Mouse (Mus musculus) embryonic facial prominence, embryonic 13.5 days (tissue): ENCODE results near the gene Efs. TPM values are rescaled to one million over a fixed set of nuclear protein-coding genes. Genes with fewer than 3 reads are reported as not detected.

Experiments
- ATAC-seq: fragments of 200-750 bp; cut with Nextera tagmentation; 2 replicates; pipeline ENCODE4 v1.8.0; 2017; ENCODE audit warnings: low read depth; ENCODE audit not compliant: insufficient number of reproducible peaks, insufficient read depth, low FRiP score, low TSS enrichment
- H3K27ac ChIP-seq: fragments of 300-500 bp; sonication (generic); 2 replicates; pipeline ENCODE4 v1.5.1; 2015; ENCODE audit warnings: moderate library complexity, mild to moderate bottlenecking, inconsistent platforms
- H3K27me3 ChIP-seq: fragments of 300-500 bp; sonication (generic); 2 replicates; pipeline ENCODE4 v1.6.1; 2015; ENCODE audit warnings: mild to moderate bottlenecking, inconsistent platforms
- H3K36me3 ChIP-seq: fragments of 300-500 bp; sonication (generic); 2 replicates; pipeline ENCODE4 v1.6.1; 2015; ENCODE audit warnings: mild to moderate bottlenecking, inconsistent platforms
- H3K4me1 ChIP-seq: fragments of 300-500 bp; sonication (generic); 2 replicates; pipeline ENCODE4 v1.6.1; 2015; ENCODE audit warnings: inconsistent platforms
- H3K4me2 ChIP-seq: fragments of 300-500 bp; sonication (generic); 2 replicates; pipeline ENCODE4 v1.6.1; 2015; ENCODE audit warnings: moderate library complexity, mild to moderate bottlenecking, inconsistent platforms
- H3K4me3 ChIP-seq: fragments of 300-500 bp; sonication (generic); 2 replicates; pipeline ENCODE4 v1.5.1; 2015; ENCODE audit warnings: mild to moderate bottlenecking, inconsistent platforms
- H3K9ac ChIP-seq: fragments of 300-500 bp; sonication (generic); 2 replicates; pipeline ENCODE4 v1.6.1; 2015; ENCODE audit warnings: mild to moderate bottlenecking, inconsistent platforms
- H3K9me3 ChIP-seq: fragments of 300-500 bp; sonication (generic); 2 replicates; pipeline ENCODE4 v1.6.1; 2016; ENCODE audit warnings: inconsistent platforms
- WGBS: fragments of 180-500 bp; shearing (Covaris S2); methylation state at CpG from one replicate; pipeline ENCODE4 v1.1.7; 2015; ENCODE audit warnings: mixed read lengths; 5-methylcytosine and 5-hydroxymethylcytosine counted together
- polyA plus RNA-seq: library from polyadenylated mRNA; unstranded; fragments of >200 nt; fragmentation: Nextera tagmentation; extraction: Ambion mirVana; gene quantifications from 2 replicates; pipeline ENCODE4 v1.2.1, GENCODE M21; 2015

Efs gene
- polyA plus RNA-seq, 1 experiment from 2014 or later, result 50.9 TPM

- Histone ChIP-seq H3K4me1 (peaks cover 24% of the 10 kb centered on the region), H3K9ac (peak within 1 kb of the TSS; percentile 61), H3K4me2 (peak within 1 kb of the TSS; percentile 46), H3K27me3 (no peaks in the 10 kb centered on the region), H3K4me3 (peak within 1 kb of the TSS; percentile 16), H3K27ac (peak within 1 kb of the TSS; percentile 86), H3K36me3 (no peaks in the 10 kb centered on the region), H3K9me3 (no peaks in the 10 kb centered on the region)
- 15% methylated on average over 8 of the region's 8 CpGs for WGBS
- ATAC-seq, result peak; percentile 21; the same call in 1 of the 2 replicates
Observed at GRCm38 (mm10) chr14:54935904-54936830, 10.2 kb upstream of the Efs start, which contains the start of gene Cmtm5. Gene Cmtm5, plus strand, starts transcription at chr14:54936261.

DNA sequence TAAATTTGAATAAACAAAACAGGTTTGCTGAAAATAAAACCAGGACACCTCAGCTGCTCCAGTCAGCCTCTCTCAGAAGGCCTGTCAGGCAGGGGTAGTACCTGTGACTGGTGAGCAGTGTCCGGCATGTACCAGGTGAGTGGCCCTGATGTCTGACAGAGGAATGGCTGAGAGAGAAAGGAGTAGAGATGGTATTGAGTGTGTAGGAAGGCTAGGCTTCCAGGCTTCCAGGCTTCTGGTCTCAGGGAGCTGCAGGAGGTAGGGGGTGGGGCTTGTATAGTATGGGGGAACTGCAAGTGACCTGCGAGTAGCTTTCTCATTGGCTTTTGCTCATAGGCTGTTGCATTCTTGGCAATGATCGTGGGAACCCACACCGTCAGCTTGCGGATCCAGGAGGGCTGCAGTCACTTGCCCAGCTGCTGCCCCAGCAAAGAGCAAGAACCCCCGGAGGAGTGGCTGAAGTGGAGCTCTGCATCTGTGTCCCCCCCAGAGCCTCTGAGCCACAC lies 6.8 kb upstream of the Efs start, which contains the start of gene Il25:
Il25 (plus strand) TSS at position 51 of the 506 bp plus-strand sequence.
- 20% methylated on average over 6 of the region's 6 CpGs for WGBS
- Histone ChIP-seq H3K36me3 (no peaks in the 10 kb centered on the region), H3K27ac (no peak within 1 kb of the TSS), H3K4me1 (peaks cover 39% of the 10 kb centered on the region), H3K4me2 (peak within 1 kb of the TSS; percentile 26; the same call in 1 of the 2 replicates), H3K9ac (no peak within 1 kb of the TSS), H3K4me3 (no peak within 1 kb of the TSS), H3K9me3 (no peaks in the 10 kb centered on the region), H3K27me3 (no peaks in the 10 kb centered on the region)
- ATAC-seq, result peak; percentile 18; the same call in 1 of the 2 replicates

DNA sequence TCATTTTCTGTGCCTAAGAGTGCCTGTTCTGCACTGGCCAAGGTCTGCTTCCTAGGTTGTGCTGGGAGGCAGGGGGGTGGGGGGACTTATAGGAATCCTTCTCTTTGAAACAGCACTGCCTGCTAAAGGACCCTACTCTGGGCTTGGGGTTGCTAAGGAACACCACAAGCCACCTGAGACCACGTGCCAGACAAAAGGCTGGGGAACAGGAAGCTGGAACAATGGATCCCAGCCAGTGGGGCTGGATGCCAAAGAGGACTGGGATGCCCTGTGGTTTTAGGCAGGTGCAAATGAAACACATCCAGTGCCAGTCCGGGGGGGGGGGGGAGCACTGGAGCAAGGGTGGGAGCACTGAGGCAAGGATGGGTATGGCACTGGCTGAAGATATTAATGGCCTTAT lies 4.5 kb upstream of the Efs start:
- Histone ChIP-seq H3K4me2 (no peak overlapping the region), H3K9ac (no peak overlapping the region), H3K9me3 (no peaks in the 10 kb centered on the region), H3K27me3 (no peaks in the 10 kb centered on the region), H3K27ac (no peak overlapping the region), H3K36me3 (no peaks in the 10 kb centered on the region), H3K4me1 (peaks cover 42% of the 10 kb centered on the region), H3K4me3 (no peak overlapping the region)
- no peak for ATAC-seq
- WGBS, result 27% methylated on average over 2 of the region's 2 CpGs

GRCm38 (mm10) chr14:54929801-54930200 lies 3.9 kb upstream of the Efs start:
- H3K9me3 ChIP-seq, result no peaks in the 10 kb centered on the region
- 65% methylated on average over 5 of the region's 5 CpGs for WGBS
- H3K4me3 ChIP-seq, result no peak overlapping the region
- no peaks in the 10 kb centered on the region for H3K36me3 ChIP-seq
- ATAC-seq, result no peak
- H3K27me3 ChIP-seq, result no peaks in the 10 kb centered on the region
- H3K4me1 ChIP-seq, result peaks cover 47% of the 10 kb centered on the region
- no peak overlapping the region for H3K27ac ChIP-seq
- no peak overlapping the region for H3K4me2 ChIP-seq
- H3K9ac ChIP-seq, result no peak overlapping the region

GRCm38 (mm10) chr14:54927296-54927695 lies 1.4 kb upstream of the Efs start:
- 15% methylated on average over 7 of the region's 7 CpGs for WGBS
- Histone ChIP-seq H3K4me2 (peak overlapping the region; percentile 92), H3K9me3 (peaks cover 3% of the 10 kb centered on the region; the same call in 1 of the 2 replicates), H3K4me3 (peak overlapping the region; percentile 65), H3K9ac (peak overlapping the region; percentile 97), H3K27ac (peak overlapping the region; percentile 100), H3K36me3 (peaks cover 9% of the 10 kb centered on the region), H3K27me3 (no peaks in the 10 kb centered on the region), H3K4me1 (peaks cover 54% of the 10 kb centered on the region)
- ATAC-seq, result no peak

GRCm38 (mm10) chr14:54926401-54927158 lies 654 bp upstream of the Efs start:
- Histone ChIP-seq H3K4me1 (peaks cover 54% of the 10 kb centered on the region), H3K27ac (peak overlapping the region; percentile 100), H3K9ac (peak overlapping the region; percentile 97), H3K9me3 (peaks cover 10% of the 10 kb centered on the region; the same call in 1 of the 2 replicates), H3K4me2 (peak overlapping the region; percentile 92), H3K36me3 (peaks cover 16% of the 10 kb centered on the region), H3K27me3 (no peaks in the 10 kb centered on the region), H3K4me3 (peak overlapping the region; percentile 65)
- peak; percentile 66 for ATAC-seq
- under 1% methylated on average over 49 of the region's 58 CpGs for WGBS

DNA sequence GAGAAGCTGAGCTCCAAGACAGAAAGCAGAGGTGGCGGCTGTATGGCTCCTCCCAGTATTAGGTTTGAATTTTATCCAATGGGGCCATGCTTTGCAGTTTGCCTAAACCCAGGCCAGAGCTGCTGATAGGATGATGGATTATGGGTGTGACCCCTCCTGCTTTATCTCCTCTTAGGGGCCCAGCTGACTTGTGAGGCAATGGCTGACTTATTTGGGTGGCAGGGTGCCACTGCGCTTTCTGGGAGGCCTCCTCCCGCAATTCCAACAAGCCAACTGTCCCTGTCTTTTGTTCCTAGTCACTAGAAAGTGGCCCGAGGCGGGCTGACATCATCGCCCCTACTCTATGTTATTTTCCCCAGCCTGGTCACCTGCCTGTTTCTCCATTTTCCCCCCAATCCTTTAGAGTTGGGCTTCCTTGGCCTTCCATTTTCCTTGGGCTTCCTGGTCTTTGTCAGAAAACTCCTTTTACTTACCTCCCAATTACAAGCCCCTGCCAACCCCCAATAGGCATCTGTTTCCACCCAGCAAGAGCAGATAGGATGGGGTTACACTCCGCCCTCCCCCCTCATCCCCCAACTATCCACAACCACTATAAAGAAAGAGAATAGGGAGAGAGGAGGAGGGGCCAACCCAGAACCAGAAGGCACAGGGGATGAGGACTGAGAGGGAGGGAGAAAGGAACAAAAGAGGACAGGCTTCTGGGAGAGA lies 1.1 kb downstream of the Efs start:
- H3K4me3 ChIP-seq, result peak overlapping the region; percentile 65

GRCm38 (mm10) chr14:54920076-54920685 lies 5.7 kb downstream of the Efs start:
- 93% methylated on average over 16 of the region's 16 CpGs for WGBS
- Histone ChIP-seq H3K9ac (peak overlapping the region; percentile 36; the same call in 1 of the 2 replicates), H3K36me3 (peaks cover 78% of the 10 kb centered on the region), H3K4me3 (no peak overlapping the region), H3K4me1 (peaks cover 17% of the 10 kb centered on the region), H3K9me3 (peaks cover 18% of the 10 kb centered on the region), H3K27me3 (no peaks in the 10 kb centered on the region), H3K27ac (no peak overlapping the region), H3K4me2 (no peak overlapping the region)
- ATAC-seq, result no peak

More for the DNA sequence above, 1.1 kb downstream of the Efs start:
- peak overlapping the region; percentile 100 for H3K27ac ChIP-seq
- no peaks in the 10 kb centered on the region for H3K27me3 ChIP-seq
- H3K36me3 ChIP-seq, result peaks cover 34% of the 10 kb centered on the region
- peak overlapping the region; percentile 92 for H3K4me2 ChIP-seq
- H3K9ac ChIP-seq, result peak overlapping the region; percentile 97
- peaks cover 18% of the 10 kb centered on the region for H3K9me3 ChIP-seq
- peak; percentile 56; the same call in 1 of the 2 replicates for ATAC-seq
- 8% methylated on average over 7 of the region's 7 CpGs for WGBS
- H3K4me1 ChIP-seq, result peaks cover 45% of the 10 kb centered on the region

- H3K36me3 ChIP-seq, result peaks cover 58% of the 10 kb centered on the region
- no peak for ATAC-seq
- H3K4me2 ChIP-seq, result peak overlapping the region; percentile 83
Observed at GRCm38 (mm10) chr14:54913343-54913742, 12.6 kb downstream of the Efs start.

DNA sequence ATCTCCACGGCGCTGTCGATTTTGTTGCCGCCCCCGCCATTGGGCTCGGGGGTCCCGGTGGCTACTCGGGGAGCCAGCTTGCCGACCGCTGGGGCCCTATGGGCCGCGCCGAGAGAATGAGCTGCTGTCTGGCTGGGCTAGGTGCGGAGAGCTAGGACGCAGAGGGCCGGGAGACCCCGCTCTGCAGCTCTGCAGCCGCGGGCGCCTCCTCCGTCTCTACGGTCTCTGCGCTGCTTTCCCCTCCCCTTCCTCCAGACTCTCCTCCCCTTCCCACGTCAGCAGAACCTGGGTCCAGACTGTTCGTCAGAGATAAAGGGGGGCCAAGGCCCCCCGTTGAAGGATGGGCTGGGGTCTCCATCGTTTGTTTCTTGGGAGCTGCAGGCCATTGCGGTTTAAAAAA lies 13.0 kb downstream of the Efs start, which contains the start of gene Slc22a17:
Slc22a17 (minus strand) TSS at position 247 of the 400 bp plus-strand sequence.
- peak within 1 kb of the TSS; percentile 83 for H3K4me2 ChIP-seq
- peak within 1 kb of the TSS; percentile 89 for H3K27ac ChIP-seq
- ATAC-seq, result peak; percentile 88
- WGBS, result 0% methylated on average over 28 of the region's 28 CpGs
- peaks cover 35% of the 10 kb centered on the region for H3K4me1 ChIP-seq
- H3K9me3 ChIP-seq, result no peaks in the 10 kb centered on the region
- peak within 1 kb of the TSS; percentile 95 for H3K4me3 ChIP-seq
- H3K27me3 ChIP-seq, result no peaks in the 10 kb centered on the region
- H3K9ac ChIP-seq, result peak within 1 kb of the TSS; percentile 98
- peaks cover 58% of the 10 kb centered on the region for H3K36me3 ChIP-seq

More at GRCm38 (mm10) chr14:54913343-54913742, 12.6 kb downstream of the Efs start:
- Histone ChIP-seq H3K9me3 (no peaks in the 10 kb centered on the region), H3K4me3 (peak overlapping the region; percentile 95), H3K4me1 (peaks cover 32% of the 10 kb centered on the region), H3K27me3 (no peaks in the 10 kb centered on the region), H3K9ac (peak overlapping the region; percentile 98), H3K27ac (peak overlapping the region; percentile 89)
- WGBS, result 15% methylated on average over 10 of the region's 10 CpGs
